Mouse (Mus musculus) left cerebral cortex, postnatal 25 days (tissue): ENCODE data around the gene Acap1. TPM values are rescaled to one million over a fixed set of nuclear protein-coding genes. Genes with fewer than 3 reads are reported as not detected.
A peak's percentile ranks its signal among the peaks of the same experiment; 100 is the strongest.

Source experiments
- DNase-seq, 2 experiments: peaks; one replicate each; pipeline ENCODE4 v3.0.0; 2022; ENCODE audit warnings: low spot score in 2 of 2, mixed read lengths in 1 of 2
- intact Hi-C: fragments of 180-260 bp; cut with DNase I; formaldehyde crosslinking; loops from one replicate; pipeline ENCODE4 v1.15.1; 2025
- total RNA-seq, 2 experiments: library from RNA; stranded (reverse); gene quantifications; 2 replicates each; pipeline ENCODE4 v1.2.3; 2021

Gene Acap1
- total RNA-seq, 2 experiments from 2014 or later, result not detected

DNA sequence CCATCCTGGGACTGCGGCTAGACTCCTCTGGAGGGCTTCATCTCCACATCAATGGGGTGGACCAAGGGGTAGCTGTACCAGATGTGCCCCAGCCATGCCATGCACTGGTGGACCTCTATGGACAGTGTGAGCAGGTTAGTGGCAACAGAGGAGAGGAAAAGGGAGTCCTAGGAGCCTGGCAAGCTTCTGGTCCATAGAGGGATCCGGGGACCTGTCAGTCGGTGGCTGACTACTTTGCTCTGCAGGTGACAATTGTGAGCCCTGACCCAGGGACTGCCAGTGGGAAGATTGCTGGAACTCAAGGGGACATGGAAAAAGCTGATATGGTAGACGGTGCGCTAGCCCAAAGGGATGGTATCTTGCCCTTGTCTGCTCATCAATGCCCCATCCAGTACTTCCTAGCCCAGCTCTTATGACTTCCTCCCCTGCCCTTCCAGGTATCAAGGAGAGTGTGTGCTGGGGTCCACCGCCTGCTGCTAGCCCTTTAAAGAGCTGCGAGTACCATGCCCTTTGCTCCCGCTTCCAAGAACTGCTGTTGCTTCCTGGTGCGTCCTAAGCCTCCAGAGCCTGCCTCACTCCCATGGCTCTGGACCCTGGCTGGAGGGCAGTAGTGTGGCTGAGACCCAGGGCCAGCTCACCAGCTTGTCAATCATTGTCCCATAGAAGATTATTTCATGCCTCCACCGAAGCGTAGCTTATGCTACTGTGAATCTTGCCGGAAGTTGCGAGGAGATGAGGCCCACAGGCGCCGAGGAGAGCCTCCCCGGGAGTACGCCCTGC, 15.6 kb upstream of the Acap1 start:
- DNase-seq, result no peak
- intact Hi-C loops, result no loop called here

DNA sequence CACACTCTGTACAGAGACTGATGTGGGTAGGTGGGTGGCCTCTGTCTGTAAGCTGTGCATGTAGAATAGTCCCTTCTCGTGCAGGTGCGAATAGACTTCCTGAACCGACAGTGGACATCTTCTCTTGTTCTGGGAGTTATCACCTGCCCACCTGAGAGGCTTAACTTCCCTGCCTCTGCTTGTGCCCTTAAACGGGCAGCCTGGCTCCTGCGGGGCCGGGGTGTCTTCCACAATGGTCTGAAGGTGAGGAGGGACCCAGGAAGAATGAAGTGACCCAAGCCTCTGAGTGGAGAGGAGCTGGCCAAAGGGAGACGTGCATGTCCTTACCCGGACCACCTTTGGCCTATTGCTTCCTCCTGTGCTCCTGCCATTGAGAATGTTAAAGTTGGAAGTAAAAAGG, 14.8 kb upstream of the Acap1 start:
- intact Hi-C loops, result no loop called here

DNA sequence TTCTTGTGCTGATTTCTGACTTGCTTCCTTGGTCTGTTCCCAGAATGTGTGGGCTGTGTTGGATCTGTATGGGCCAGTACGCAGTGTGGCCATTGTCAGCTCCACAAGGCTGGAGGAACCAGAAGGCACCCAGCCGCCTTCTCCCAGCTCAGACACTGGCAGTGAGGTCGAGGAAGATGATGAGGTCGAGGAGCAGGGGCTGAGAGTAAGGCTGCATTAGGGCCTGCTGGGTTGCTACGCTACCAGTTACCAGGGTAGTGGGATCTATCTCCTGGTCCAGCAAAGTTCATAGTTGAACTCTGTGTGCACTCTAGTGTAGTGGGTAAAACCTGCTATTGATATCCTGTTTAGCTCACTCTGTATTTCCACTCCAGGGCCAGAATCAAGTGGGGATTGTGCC, 13.8 kb upstream of the Acap1 start:
- DNase-seq, result no peak
- intact Hi-C loops, result no loop called here

More for the DNA sequence above, 14.8 kb upstream of the Acap1 start:
- DNase-seq, result no peak

DNA sequence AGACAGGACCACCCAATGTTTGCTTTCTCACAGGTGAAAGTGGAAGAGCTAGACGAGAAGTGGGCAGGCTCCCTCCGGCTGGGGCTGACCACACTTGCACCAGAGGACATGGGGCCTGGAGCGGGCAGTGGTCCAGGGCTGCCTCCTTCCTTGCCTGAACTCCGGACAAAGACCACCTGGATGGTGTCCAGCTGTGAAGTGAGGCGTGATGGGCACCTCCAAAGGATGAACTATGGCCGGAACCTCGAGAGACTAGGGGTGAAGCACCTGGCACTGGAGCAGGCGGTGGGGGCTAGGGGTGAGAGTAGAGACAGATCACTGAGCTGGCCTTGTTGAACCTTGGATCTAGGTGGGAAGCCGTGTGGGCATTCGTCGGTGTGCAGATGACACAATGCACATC, 13.3 kb upstream of the Acap1 start:
- intact Hi-C loops, result no loop called here
- no peak for DNase-seq

DNA sequence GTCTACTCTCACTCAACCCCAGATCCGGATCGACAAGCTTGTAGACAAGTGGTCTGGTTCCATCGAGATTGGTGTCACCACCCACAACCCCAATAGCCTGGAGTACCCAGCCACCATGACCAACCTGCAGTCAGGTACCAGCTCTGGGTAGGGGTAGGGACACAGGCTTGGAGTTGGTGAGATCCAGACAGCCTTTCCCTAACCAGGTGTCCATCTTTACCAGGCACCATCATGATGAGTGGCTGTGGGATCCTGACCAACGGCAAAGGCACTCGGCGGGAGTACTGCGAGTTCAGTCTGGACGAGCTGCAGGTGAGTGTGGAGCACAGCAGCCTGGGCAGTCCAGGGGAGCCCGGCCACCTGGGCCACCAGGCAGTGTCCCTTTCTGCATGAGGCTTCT, 9.0 kb upstream of the Acap1 start:
- DNase-seq, result no peak
- intact Hi-C loops, result no loop called here

DNA sequence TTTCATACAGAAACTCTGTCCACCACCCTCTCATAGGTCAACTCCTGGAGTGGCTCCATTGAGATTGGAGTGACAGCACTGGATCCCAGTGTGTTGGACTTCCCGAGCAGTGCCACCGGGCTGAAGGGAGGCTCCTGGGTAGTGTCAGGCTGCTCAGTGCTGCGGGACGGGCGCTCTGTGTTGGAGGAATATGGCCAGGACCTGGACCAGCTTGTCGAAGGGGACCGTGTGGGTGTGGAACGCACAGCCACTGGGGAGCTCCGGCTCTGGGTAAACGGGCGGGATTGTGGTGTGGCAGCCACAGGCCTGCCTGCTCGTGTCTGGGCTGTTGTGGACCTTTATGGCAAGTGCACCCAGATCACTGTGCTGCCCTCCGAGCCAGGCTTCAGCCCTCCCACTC, 7.6 kb upstream of the Acap1 start:
- intact Hi-C loops, result no loop called here
- DNase-seq, result no peak

DNA sequence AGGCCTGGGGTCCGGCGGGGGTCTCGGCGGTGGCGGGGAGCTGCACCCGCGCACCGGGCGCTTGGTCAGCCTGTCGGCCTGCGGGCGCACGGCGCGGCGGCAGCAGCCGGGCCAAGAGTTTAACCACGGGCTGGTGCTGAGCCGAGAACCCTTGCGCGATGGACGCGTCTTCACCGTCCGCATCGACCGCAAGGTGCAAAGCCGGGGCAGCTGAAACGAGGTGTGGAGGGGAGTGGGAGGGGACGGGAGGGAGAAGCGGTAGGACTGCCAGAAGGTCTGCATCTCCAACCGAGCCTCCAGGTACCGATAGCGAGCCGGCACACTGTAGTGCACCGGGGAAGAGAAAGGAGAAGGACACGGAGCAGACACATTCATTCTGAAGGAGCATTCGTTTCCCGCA, 6.7 kb upstream of the Acap1 start:
- intact Hi-C loops, result loop anchor here (1.0 kb wide), 1 partner anchor 19 kb away; the partner anchor contains the start of gene Eif5a

DNA sequence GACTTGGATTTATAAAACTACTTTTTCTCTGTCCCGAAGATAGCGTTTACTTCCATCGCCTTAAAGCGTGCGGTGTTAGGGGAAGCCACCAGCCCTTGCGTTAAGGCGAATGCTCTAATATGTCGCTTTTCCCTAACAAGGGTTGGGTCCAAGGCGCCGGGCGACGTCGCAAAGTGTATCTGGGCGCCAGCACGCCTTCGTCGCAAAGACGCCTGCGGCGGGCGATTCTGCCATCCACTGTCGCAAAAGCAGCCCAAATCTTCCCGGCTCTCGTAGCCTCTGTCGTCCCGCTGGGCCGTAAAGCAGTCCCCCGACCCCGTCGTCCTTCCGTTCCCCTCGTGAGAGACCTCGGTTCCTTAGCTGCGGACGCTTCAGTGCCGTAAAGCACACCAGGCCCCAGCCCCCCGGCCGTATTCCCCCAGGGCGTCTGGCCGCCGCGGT, 6.1 kb upstream of the Acap1 start:
- intact Hi-C loops, result loop anchor here (1.0 kb wide), 1 partner anchor 20 kb away; the partner anchor contains the start of gene Eif5a
- DNase-seq, result peak; percentile 97 to 99

More for the DNA sequence above, 6.7 kb upstream of the Acap1 start:
- DNase-seq, result peak in 1 of 2 experiments; percentile 27

DNA sequence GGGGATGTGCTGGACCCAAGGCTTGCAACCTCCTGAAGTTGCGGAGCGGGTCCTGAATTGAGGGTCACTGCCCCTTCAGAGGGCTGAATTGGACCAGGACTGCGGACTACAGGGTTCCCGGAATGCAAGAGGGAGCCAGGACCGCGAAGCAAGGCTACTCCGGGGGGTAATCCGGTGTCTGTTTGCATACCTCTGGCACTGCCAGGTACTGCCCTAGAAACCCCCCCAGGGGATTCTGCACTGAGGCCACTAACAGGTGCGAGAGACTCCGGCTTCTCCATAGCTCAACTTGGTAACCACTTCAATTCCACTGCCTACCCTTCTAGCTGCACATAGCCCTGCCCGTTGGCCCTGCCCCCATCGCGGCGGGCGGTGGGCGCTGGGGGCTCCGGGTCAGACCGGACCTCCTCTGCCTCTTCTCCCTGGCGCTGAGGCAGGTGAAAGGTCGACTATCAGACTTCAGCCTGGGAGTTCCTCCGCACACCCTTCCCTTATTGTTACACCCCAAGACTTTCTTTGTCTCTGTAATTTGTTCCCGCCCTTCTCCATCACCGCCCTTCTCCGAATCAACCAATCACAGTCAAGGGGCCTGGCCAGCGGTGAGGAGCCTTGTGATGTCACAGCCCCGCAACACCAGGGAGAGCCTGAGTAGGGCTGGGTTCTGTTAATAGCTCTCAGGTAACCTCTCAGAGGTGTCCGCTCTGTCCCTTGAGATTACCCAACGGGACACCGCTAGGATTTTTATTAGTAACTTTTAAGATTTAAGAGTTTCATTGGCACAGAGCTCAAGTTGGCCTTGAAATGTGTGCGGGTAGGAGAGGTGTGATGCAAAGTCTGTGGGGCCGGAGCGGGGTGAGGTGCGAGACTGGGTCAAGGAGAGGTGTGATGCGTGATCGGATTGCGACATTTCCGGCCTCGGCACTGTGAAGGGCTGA, 5.4 kb upstream of the Acap1 start, which contains the start of the genes 2810408A11Rik and Neurl4:
Gene 2810408A11Rik, minus strand, starts transcription at position 517 of the 935 bp plus-strand sequence.
Gene Neurl4, plus strand, starts transcription at position 602 of the 935 bp plus-strand sequence.
- intact Hi-C loops, result loop anchor here (1.0 kb wide), 1 partner anchor 21 kb away; the partner anchor contains the start of gene Eif5a
- peak; percentile 83 to 95 for DNase-seq

DNA sequence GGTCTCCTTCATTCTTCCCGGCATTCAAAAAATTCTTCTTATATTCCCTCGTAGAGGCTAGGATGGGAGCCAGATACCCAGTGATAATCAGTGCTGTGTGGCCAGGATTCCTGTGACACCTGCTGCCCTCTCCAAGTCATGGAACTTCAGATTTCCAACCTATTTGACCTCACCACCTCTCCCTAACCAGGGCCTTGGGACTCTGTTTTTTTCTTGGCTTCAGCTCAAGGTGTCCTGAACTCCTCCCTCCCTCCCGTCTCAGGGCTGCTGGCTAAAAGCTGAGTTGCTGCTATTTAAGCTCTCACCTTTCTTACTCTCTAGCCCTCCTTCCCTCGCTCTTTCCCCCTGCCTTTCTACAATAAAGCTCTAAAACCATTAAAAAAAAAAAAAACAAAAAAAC, 4.5 kb upstream of the Acap1 start:
- intact Hi-C loops, result no loop called here
- DNase-seq, result no peak

DNA sequence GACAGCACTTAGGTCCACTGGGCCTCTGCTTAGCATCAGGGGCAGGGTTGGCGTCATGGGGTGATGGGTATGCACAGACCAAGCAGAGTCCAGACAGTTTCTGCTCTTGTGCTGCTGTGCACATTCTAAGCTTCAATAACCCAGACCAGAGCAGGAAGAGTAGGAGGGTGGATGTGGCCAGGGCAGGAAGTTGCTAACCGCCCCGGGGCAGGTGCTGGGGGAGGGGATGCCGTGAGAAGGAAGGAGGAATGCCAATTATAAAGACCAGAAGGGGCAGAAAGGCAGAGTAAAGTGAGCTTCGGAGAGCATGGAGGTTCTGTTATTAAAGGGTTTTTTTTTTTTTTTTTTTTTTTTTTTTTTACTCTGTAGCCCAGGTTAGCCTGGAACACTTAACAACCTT, 668 bp downstream of the Acap1 start:
- intact Hi-C loops, result no loop called here
- no peak for DNase-seq

DNA sequence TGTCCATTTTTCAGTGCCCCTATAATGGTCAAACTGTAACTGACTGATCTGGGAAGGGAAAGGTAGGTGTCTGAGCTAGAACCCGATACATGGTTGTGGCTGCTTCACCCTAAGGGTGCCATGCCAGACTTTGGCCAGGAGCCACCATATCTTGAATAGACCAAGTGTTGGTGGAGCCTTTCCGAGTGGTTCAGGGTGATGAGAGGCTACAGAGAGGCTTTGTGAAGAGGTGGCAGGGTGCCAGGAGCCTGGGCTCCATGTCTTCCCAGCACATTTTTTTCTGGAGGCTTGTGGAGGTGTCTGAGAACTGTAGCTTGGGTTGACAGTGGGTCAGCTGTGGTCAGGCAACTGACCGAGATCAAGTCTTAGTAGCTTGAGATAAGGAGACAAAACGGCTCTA, 3.9 kb downstream of the Acap1 start:
- DNase-seq, result peak in 1 of 2 experiments; percentile 47
- intact Hi-C loops, result no loop called here

DNA sequence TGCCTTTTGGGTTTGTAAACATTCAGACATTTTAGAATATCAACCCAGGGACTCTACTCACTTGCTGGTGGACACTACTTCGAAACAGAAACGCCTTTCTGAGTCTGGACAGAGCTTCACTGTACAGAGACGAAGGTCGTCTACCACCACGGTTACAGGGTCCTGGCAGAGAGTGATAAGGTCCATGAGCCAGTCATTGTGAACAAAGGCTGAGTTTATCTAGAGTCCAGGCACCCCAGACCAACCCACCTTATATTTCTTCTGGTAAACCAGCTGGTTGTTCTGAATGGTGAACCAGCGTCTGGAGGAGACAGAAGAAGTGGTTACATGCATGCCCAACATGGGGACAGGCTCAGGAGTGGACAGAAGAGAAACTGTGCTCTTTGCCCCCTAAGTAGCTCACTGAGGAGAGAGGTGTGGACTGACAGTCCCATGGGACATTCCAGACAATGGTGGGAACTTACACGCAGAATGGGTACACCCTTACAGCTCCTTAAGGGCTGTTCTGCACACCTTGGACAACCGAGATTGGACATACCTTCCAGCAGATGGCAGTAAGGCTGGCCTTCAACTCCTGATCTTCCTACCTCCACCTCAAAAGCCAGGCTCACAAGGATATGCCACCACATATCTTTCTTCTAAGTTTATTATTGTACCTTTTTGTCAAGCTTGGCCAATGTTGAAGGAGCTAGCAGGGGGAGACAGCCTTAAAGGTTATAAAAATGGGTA, 8.3 kb downstream of the Acap1 start:
- DNase-seq, result no peak
- intact Hi-C loops, result no loop called here

DNA sequence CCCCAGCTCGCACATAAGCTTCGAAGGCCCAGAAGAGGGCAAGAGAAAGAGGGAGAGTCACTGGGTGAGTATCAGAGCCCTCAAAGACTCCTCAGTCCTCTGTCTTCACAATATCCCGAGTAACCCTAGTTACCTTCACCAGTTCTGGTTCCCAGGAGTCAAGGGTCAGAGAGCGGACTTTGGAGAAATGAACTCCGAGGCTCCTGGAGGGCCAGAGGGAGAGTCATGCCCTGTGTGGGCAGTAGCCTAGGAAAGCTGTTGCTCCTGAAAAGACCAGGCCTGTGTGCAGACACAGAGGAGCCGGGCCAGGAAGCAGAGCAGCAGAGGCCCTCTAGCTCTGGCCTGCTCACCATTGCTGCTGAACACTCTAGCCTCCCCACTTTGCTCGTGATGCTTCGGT, 10.7 kb downstream of the Acap1 start:
- no peak for DNase-seq
- intact Hi-C loops, result no loop called here

DNA sequence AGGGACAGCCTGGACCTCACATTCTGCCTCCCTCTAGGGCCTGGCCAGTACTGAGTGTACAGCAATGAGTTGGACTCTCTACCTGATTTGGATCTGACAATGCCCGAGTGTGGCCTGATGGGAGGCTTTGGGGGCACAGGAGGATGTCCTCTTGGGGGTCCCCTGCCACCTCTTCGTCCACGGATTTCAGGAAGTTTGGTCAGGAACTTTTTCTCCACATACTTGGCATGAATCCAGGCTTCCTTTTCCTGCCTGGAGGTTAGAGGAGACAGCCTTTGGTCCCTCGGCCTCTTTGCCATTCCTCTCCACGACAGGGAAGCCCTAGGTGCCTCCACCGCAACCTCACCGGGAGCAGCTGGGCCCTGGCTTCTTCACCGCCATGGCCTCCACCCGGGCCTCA, 11.1 kb downstream of the Acap1 start:
- intact Hi-C loops, result no loop called here
- no peak for DNase-seq

DNA sequence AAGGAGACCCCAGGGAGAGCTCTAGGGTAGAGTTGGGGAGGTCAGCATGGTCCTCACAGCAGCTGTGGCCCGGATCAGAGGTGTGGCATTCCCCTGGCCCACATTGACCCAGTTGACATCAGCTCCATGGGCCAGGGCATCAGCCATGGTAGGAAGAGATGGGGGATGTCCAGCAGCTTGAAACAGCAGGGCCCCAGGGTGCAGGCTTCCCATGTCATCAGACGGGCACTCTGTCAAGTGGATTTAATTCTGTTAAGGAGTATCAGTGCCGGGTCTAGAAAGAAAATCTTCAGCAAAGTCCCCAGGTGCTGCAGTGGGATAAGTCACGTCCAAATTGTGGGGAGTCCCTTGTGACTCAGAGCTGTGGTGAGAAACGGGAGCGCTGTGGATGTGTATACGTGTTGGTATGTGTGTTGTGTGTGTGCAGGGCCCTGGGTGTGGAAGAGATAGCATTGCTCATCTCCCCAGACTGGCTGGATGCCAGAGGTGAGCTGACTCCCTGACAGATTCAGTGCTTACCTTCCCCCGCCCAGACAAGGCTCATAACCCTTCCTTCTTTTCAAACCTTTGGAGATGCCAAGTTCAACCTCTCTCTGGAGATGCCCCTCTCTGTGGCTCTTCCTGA, 11.7 kb downstream of the Acap1 start:
- intact Hi-C loops, result no loop called here
- DNase-seq, result no peak

DNA sequence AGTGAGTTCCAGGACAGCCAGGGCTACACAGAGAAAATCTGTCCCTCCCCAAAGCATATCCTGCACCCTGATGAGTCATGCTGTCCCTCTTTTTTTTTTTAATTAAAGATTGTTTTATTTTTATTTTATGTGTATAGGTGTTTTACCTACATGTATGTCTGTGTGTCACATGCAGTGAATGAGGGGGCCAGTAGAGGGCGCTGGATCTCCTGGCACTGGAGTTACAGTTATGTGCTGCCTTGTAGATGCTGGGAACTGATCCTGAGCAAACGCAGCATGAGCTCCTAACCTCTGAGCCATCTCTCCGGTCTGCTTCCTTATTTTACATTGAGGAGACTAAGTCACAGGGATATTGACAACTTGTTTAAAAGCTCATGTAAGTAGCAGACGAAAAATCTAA, 12.3 kb downstream of the Acap1 start:
- no peak for DNase-seq
- intact Hi-C loops, result no loop called here

DNA sequence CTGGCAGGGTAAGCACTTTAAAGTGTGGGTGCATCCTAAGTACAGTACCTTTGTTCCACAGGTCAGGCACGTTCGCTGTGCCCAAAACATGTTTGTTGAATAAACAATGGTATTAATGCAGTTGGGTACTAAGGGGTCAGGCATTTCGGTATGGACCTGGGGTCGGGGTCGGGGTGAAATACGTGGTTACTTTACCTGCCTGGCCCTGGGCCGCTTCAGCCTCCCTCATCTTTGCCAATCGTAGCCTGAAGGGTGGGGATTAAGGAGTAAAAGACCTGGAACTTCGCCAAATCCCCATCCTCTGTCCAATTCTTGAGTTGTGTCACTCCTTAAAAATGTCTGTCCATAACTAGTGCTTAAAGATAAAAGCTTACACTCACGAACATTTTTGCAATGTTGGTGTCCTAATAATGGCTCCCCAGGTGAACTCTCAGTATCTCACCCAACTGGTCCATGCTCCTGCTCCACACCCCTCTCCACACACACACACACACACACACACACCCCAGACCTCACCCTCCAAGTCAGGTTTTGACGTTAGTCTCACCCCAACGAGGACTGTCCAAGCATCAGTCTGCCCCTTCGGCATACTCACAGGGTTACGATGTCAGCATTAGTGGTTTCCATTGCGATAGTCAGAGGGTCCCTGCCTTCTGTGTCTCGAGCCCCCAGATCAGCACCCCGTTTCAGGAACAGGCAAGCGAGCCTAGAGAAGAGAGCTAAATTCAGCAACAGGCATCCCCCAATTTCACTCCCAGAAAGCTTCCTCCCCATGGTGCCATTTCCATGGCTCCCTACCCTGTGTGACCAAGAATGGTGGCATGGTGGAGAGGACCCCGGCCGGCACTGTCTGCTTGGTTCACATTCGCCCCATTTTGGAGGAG, 13.3 kb downstream of the Acap1 start:
- intact Hi-C loops, result no loop called here
- DNase-seq, result no peak
